Mouse (Mus musculus) splenic B cell, adult 2 months (primary cell): ENCODE data around the gene Kdm5a.
A peak's percentile ranks its signal among the peaks of the same experiment; 100 is the strongest.

ENCODE experiments used
- DNase-seq: peaks from one replicate; pipeline ENCODE4 v3.0.0-alpha.2; 2011; ENCODE audit warnings: low read depth, low spot score
- H3K27me3 ChIP-seq: 2 replicates; pipeline ENCODE4 v1.6.1; 2012; ENCODE audit warnings: mild to moderate bottlenecking, low read length, moderate library complexity, mixed read lengths; ENCODE audit not compliant: control insufficient read depth, poor library complexity, insufficient read depth, severe bottlenecking
- H3K36me3 ChIP-seq: 2 replicates; pipeline ENCODE4 v1.6.1; 2012; ENCODE audit warnings: mild to moderate bottlenecking, low read length, moderate library complexity, mixed read lengths; ENCODE audit not compliant: control insufficient read depth, poor library complexity, insufficient read depth, severe bottlenecking

Kdm5a gene

DNA sequence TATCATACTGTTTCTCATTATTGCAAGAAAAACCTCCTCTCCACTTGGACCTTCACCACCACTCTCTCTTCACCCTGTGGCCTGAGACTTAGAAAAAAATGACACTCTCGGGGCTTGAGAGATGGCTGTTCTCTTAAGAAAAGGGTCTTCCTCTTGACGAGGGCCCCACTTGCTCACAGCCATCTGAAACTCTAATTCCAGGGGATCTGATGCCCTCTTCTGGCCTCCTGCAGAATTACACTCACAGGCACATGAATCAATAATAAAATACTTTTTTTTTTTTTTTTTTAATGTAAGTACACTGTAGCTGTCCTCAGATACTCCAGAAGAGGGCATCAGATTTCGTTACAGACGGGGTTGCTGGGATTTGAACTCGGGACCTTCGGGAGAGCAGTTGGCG is 93.2 kb downstream of the Kdm5a start:
- peak; percentile 53 for DNase-seq
- H3K36me3 ChIP-seq, result no peaks in the 10 kb centered on the region
- no peaks in the 10 kb centered on the region for H3K27me3 ChIP-seq

GRCm38 (mm10) chr6:120457751-120458150 is 93.8 kb downstream of the Kdm5a start:
- Histone ChIP-seq H3K27me3 (no peaks in the 10 kb centered on the region), H3K36me3 (no peaks in the 10 kb centered on the region)
- no peak for DNase-seq

- H3K36me3 ChIP-seq, result no peaks in the 10 kb centered on the region
- H3K27me3 ChIP-seq, result no peaks in the 10 kb centered on the region
- DNase-seq, result no peak
Observed at GRCm38 (mm10) chr6:120461217-120461616, 97.3 kb downstream of the Kdm5a start.

- no peak for DNase-seq
- no peaks in the 10 kb centered on the region for H3K27me3 ChIP-seq
Observed at GRCm38 (mm10) chr6:120462251-120462650, 98.3 kb downstream of the Kdm5a start.

GRCm38 (mm10) chr6:120463086-120463871 is 99.4 kb downstream of the Kdm5a start, which contains the start of gene Il17ra:
Gene Il17ra (plus strand): TSS chr6:120463247.
- peak; percentile 87 for DNase-seq
- no peaks in the 10 kb centered on the region for H3K27me3 ChIP-seq
- no peaks in the 10 kb centered on the region for H3K36me3 ChIP-seq

More at GRCm38 (mm10) chr6:120462251-120462650, 98.3 kb downstream of the Kdm5a start:
- H3K36me3 ChIP-seq, result no peaks in the 10 kb centered on the region

DNA sequence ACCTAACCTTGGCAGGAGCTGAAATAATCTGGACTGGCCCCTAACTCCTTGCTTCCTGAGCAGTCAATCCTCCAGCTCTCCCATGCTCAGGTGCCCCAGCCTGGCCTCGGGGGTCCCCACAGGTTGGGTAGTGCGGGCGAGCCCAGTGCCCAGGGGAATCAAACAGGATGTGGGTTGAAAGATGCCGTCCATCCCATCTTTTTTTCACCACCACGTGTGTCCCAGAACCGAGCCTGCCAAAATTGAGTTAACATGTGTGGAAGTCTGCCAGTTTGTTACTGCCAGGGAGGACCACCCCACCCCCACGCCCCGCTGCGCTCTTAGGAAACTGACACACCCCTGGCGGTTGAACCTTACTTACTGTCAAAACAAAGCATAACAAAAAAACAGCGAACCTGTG is 100.0 kb downstream of the Kdm5a start:
- Histone ChIP-seq H3K36me3 (no peaks in the 10 kb centered on the region), H3K27me3 (no peaks in the 10 kb centered on the region)
- DNase-seq, result peak; percentile 70

DNA sequence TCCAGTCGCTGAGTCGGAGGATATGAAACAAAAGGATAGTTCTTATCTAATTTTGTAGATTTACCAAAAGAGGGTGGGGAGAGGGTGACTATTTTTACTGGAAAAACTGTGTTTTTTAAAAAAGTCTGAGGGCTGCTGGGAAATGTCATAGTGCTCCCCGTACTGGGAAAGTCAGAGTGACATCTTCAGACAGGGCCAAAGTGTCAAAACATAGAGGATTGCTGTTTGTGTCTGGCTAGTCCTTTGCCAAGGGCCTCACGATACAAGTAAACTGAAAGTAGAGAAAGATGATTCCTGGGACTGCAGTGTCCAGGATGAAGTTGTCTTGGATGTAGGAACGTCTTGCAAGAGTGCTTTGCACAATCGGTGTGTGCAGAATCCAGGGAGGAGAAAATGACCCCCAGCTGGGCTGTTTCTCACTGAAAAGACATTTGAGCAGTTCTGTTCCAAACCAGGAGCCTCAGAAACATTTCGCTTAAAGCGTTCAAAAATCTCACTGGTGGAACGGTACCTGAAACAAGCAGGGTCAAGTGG is 100.5 kb downstream of the Kdm5a start:
- Histone ChIP-seq H3K36me3 (no peaks in the 10 kb centered on the region), H3K27me3 (no peaks in the 10 kb centered on the region)
- no peak for DNase-seq

GRCm38 (mm10) chr6:120465393-120465792 is 101.5 kb downstream of the Kdm5a start:
- H3K36me3 ChIP-seq, result no peaks in the 10 kb centered on the region
- H3K27me3 ChIP-seq, result no peaks in the 10 kb centered on the region
- DNase-seq, result no peak

GRCm38 (mm10) chr6:120466609-120467329 is 102.8 kb downstream of the Kdm5a start:
- Histone ChIP-seq H3K27me3 (no peaks in the 10 kb centered on the region), H3K36me3 (no peaks in the 10 kb centered on the region)
- DNase-seq, result peak; percentile 82

DNA sequence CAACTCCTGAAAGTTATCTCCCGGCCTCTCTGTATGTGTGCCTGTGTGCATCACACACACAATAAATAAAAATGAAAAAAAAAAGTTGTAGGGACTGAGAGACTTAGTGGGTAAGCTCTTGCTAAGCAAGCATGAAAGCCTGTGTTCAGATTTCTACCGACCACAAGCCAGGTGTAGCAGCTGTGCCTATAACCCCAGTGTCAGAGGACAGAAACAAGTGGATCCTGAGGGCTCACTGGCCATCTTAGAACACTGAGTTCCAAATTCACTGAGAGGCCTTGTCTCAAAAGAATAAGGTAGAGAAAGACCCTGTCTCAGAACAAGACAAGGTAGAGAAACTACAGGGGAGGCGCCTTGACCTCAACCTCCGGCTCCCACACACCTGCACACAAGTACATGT is 104.3 kb downstream of the Kdm5a start:
- no peak for DNase-seq
- H3K36me3 ChIP-seq, result no peaks in the 10 kb centered on the region
- H3K27me3 ChIP-seq, result no peaks in the 10 kb centered on the region

GRCm38 (mm10) chr6:120469268-120469667 is 105.3 kb downstream of the Kdm5a start:
- Histone ChIP-seq H3K27me3 (no peaks in the 10 kb centered on the region), H3K36me3 (peaks cover under 1% of the 10 kb centered on the region; the same call in 1 of the 2 replicates)
- peak; percentile 59 for DNase-seq

DNA sequence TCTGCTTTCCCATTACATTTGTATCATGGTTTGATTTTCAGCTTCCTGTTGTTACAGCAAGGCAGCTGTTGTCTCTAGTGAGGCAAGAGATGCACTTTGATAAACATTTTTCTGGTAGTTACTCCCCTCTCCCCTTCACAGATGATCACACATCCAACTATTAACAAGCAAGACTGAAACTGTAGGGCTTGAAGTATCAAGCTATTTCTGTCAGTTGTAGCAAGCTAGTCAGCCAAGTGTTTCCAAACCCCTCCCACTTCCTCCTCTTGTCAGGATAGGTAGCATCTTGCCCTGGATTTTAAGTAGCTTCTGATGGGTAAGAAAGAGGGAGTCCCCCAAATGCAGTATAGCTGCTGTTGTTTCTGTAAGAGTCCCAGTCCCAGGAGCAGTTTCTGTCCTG is 105.8 kb downstream of the Kdm5a start:
- Histone ChIP-seq H3K27me3 (no peaks in the 10 kb centered on the region), H3K36me3 (peaks cover 2% of the 10 kb centered on the region; the same call in 1 of the 2 replicates)
- DNase-seq, result peak; percentile 73

GRCm38 (mm10) chr6:120470666-120471065 is 106.7 kb downstream of the Kdm5a start:
- H3K36me3 ChIP-seq, result peaks cover 2% of the 10 kb centered on the region; the same call in 1 of the 2 replicates
- peak; percentile 69 for DNase-seq
- H3K27me3 ChIP-seq, result no peaks in the 10 kb centered on the region

GRCm38 (mm10) chr6:120471991-120472441 is 108.1 kb downstream of the Kdm5a start:
- H3K27me3 ChIP-seq, result no peaks in the 10 kb centered on the region
- peak; percentile 51 for DNase-seq
- H3K36me3 ChIP-seq, result peaks cover 6% of the 10 kb centered on the region
